Mouse (Mus musculus) bone marrow, adult 2 months (tissue): ENCODE data around the gene Igsf21.

Experiments
- CTCF ChIP-seq: fragments of 200-500 bp; IDR thresholded peaks from 2 replicates; pipeline ENCODE4 v1.5.1; 2011; ENCODE audit warnings: low read length, control low read depth; ENCODE audit not compliant: control insufficient read depth, insufficient read depth
- POLR2A ChIP-seq: fragments of 200-500 bp; IDR thresholded peaks from 2 replicates; pipeline ENCODE4 v1.6.1; 2011; ENCODE audit warnings: low read depth, mild to moderate bottlenecking, control low read depth, low read length, borderline replicate concordance; ENCODE audit not compliant: control insufficient read depth

- no peak for TF ChIP-seq CTCF
- no peak for TF ChIP-seq POLR2A
These were observed 99.3 kb downstream of the Igsf21 start for GRCm38 (mm10) chr4:140147079-140147840.
